Mouse (Mus musculus) erythroblast, adult 5-6 weeks (primary cell): ENCODE measurements around the gene Lrrc74a. TPM values are rescaled to one million over a fixed set of nuclear protein-coding genes. Genes with fewer than 3 reads are reported as not detected.

Source experiments
- ATAC-seq: replicated peaks from 2 replicates; pipeline ENCODE4 v1.8.0; 2016; ENCODE audit warnings: moderate number of reproducible peaks, mild to moderate bottlenecking, moderate TSS enrichment, inconsistent platforms; ENCODE audit not compliant: poor library complexity, low FRiP score, severe bottlenecking
- total RNA-seq, 2 experiments: library from RNA; stranded (forward) in 1 of 2; stranded (reverse) in 1 of 2; fragments of 150-400 nt in 1 of 2; fragments of 200-764, 138-1000 nt in 1 of 2; gene quantifications; 2 replicates each; pipeline versions ENCODE4 v1.2.3 to v1.2.4; 2015 to 2017; ENCODE audit warnings: low replicate concordance in 2 of 2

Lrrc74a gene
- total RNA-seq, 2 experiments from 2014 or later, result not detected

- peak; percentile 68 for ATAC-seq
These were observed 67.2 kb downstream of the Lrrc74a start for GRCm38 (mm10) chr12:86801148-86802004.

GRCm38 (mm10) chr12:86802005-86802671, 68.0 kb downstream of the Lrrc74a start:
- ATAC-seq, result no peak

GRCm38 (mm10) chr12:86802899-86803298, 68.7 kb downstream of the Lrrc74a start:
- no peak for ATAC-seq

- ATAC-seq, result no peak
These were observed 69.6 kb downstream of the Lrrc74a start for GRCm38 (mm10) chr12:86803651-86804307.

GRCm38 (mm10) chr12:86804308-86804700, 70.1 kb downstream of the Lrrc74a start:
- no peak for ATAC-seq

GRCm38 (mm10) chr12:86804857-86805256, 70.7 kb downstream of the Lrrc74a start:
- no peak for ATAC-seq

- no peak for ATAC-seq
These were observed 71.1 kb downstream of the Lrrc74a start for GRCm38 (mm10) chr12:86805315-86805714.

- ATAC-seq, result no peak
These were observed 72.1 kb downstream of the Lrrc74a start for GRCm38 (mm10) chr12:86806031-86806922.

- ATAC-seq, result no peak
These were observed 73.0 kb downstream of the Lrrc74a start for GRCm38 (mm10) chr12:86806923-86807794.

GRCm38 (mm10) chr12:86807795-86808128, 73.6 kb downstream of the Lrrc74a start:
- no peak for ATAC-seq

- no peak for ATAC-seq
These were observed 74.7 kb downstream of the Lrrc74a start for GRCm38 (mm10) chr12:86808856-86809255.

GRCm38 (mm10) chr12:86810040-86810439, 75.9 kb downstream of the Lrrc74a start:
- ATAC-seq, result no peak

GRCm38 (mm10) chr12:86810725-86811444, 76.7 kb downstream of the Lrrc74a start:
- no peak for ATAC-seq

GRCm38 (mm10) chr12:86812782-86813181, 78.6 kb downstream of the Lrrc74a start:
- ATAC-seq, result no peak
